Mouse (Mus musculus) frontal cortex, adult (tissue): ENCODE results near the gene Tph1.

Source experiments
- ATAC-seq: cut with Nextera tagmentation; 2 replicates; pipeline ENCODE4 v1.9.2; 2017; ENCODE audit warnings: mild to moderate bottlenecking, moderate library complexity, mixed read lengths; ENCODE audit not compliant: low TSS enrichment

The Tph1 gene

DNA sequence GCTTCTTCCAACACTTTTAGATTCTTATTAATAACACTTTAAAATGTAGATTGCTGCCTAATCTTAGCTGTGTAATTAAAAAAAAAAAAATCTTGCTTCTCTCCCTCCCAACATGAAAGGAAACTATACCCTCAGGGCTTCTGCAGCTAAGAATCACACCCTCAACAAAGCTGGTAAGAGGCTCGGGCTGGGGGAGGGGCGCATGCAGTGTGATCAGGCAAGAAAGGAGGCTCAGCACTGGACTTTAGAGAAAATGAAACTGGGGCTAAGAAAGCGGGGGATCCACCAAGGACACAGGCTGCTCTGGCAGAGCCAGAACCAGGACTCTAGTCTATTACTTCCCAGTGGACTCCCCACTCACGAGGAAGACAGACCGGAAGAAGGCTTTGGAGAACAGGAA is 71.2 kb downstream of the Tph1 start:
- no peak for ATAC-seq

DNA sequence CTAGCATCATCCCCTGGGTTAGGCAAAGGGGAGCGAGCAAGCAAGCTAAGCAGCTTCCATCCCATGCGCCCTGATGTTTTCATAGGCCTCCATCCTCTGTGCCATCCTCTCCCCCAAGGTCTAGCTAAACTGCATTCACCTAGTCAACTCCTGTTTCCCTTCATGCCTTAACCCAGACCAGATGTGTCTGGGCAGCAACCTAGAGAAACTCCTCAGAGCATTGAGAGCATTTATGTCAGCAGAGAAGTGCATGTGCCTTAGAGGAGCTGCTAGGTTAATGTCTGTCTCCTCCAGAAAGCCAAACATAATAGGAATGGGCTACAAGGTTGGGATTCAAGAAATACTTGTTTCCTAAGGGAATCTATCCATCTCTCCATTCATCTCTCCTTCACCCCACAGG is 75.3 kb downstream of the Tph1 start:
- ATAC-seq = no peak
